Mouse (Mus musculus) myocyte (in vitro differentiated cells): Measurements from ENCODE around the gene Tmem131l. TPM values are rescaled to one million over a fixed set of nuclear protein-coding genes. Genes with fewer than 3 reads are reported as not detected.

Experiments used
- H3K27me3 ChIP-seq: one replicate; pipeline ENCODE4 v1.6.1; 2011; ENCODE audit not compliant: control insufficient read depth, insufficient read depth, insufficient read length
- H3K36me3 ChIP-seq: one replicate; pipeline ENCODE4 v1.6.1; 2011; ENCODE audit not compliant: control insufficient read depth, insufficient read depth
- H3K4me2 ChIP-seq: one replicate; pipeline ENCODE4 v1.6.1; 2011; ENCODE audit warnings: low read depth, control low read depth
- H3K4me3 ChIP-seq: one replicate; pipeline ENCODE4 v1.5.1; 2011; ENCODE audit warnings: mild to moderate bottlenecking, control low read depth, moderate library complexity
- H3K79me2 ChIP-seq: one replicate; pipeline ENCODE4 v1.6.1; 2011; ENCODE audit not compliant: control insufficient read depth, insufficient read depth
- H3ac ChIP-seq: one replicate; pipeline ENCODE4 v1.6.1; 2011; ENCODE audit not compliant: control insufficient read depth, insufficient read length
- CEBPB ChIP-seq: IDR thresholded peaks from 2 replicates; pipeline ENCODE4 v1.6.1; 2011; ENCODE audit warnings: mild to moderate bottlenecking, moderate library complexity; ENCODE audit not compliant: poor library complexity, insufficient read depth, severe bottlenecking
- E2F4 ChIP-seq: IDR thresholded peaks from one replicate; pipeline ENCODE4 v1.6.1; 2011; ENCODE audit warnings: mild to moderate bottlenecking, control low read depth, moderate library complexity; ENCODE audit not compliant: insufficient read depth
- MAX ChIP-seq: IDR thresholded peaks from one replicate; pipeline ENCODE4 v1.6.1; 2011; ENCODE audit warnings: low read depth, mild to moderate bottlenecking, control low read depth
- MYOD1 ChIP-seq, 3 experiments: IDR thresholded peaks; one replicate each; pipeline ENCODE4 v1.6.1; 2011; ENCODE audit warnings: control low read depth in 2 of 3, low read depth in 2 of 3, mild to moderate bottlenecking in 2 of 3, moderate library complexity in 1 of 3; ENCODE audit not compliant: insufficient read length in 2 of 3, control insufficient read depth in 1 of 3
- MYOG ChIP-seq, 3 experiments: IDR thresholded peaks; one replicate each; pipeline ENCODE4 v1.6.1; 2011; ENCODE audit warnings: control low read depth in 2 of 3, low read depth in 2 of 3, mild to moderate bottlenecking in 2 of 3; ENCODE audit not compliant: insufficient read length in 2 of 3, control insufficient read depth in 1 of 3, insufficient read depth in 1 of 3
- POLR2A ChIP-seq: IDR thresholded peaks from one replicate; pipeline ENCODE4 v1.6.1; 2011; ENCODE audit warnings: low read depth, mild to moderate bottlenecking, control low read depth, moderate library complexity; ENCODE audit not compliant: insufficient read length
- POLR2AphosphoS2 ChIP-seq: IDR thresholded peaks from one replicate; pipeline ENCODE4 v1.6.1; 2011; ENCODE audit warnings: low read depth, control low read depth; ENCODE audit not compliant: insufficient read length
- REST ChIP-seq: IDR thresholded peaks from one replicate; pipeline ENCODE4 v1.6.1; 2011; ENCODE audit warnings: mild to moderate bottlenecking, control low read depth, moderate library complexity; ENCODE audit not compliant: insufficient read depth, insufficient read length
- SRF ChIP-seq: IDR thresholded peaks from one replicate; pipeline ENCODE4 v1.6.1; 2011; ENCODE audit warnings: low read depth; ENCODE audit not compliant: control insufficient read depth, insufficient read length
- TCF12 ChIP-seq: IDR thresholded peaks from one replicate; pipeline ENCODE4 v1.6.1; 2011; ENCODE audit warnings: mild to moderate bottlenecking, control low read depth; ENCODE audit not compliant: poor library complexity, insufficient read depth, severe bottlenecking
- TCF3 ChIP-seq: IDR thresholded peaks from one replicate; pipeline ENCODE4 v1.6.1; 2011; ENCODE audit warnings: low read depth, control low read depth; ENCODE audit not compliant: insufficient read length
- USF1 ChIP-seq: IDR thresholded peaks from one replicate; pipeline ENCODE4 v1.6.1; 2011; ENCODE audit warnings: low read depth, mild to moderate bottlenecking, control low read depth, moderate library complexity
- polyA plus RNA-seq: library from polyadenylated mRNA; unstranded; fragments of >200 nt; fragmentation: generic; extraction: Trizol; gene quantifications from one replicate; pipeline ENCODE4 v1.2.1, GENCODE M21; 2012; ENCODE audit warnings: missing spikeins

Tmem131l gene
- polyA plus RNA-seq, 1 experiment, result 11.0 TPM

DNA sequence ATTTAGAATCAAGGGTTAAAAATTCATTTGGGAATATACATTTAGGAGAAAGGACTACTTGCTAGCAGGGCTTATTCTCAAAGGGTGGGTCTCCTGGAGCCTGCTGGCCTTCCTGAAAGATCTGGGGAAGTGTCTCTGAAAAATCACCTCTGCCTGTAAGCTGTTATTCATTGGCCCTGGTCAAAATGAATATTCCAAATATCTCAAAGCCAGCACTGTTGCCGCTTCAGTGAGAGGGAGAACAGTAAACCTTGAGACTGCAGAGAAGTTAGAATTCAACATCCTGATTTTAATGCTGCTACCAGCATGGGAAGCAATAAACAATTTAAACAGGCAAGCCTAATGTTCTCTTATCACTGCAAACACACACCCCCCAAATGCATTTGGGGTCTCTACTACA lies 1.8 kb downstream of the Tmem131l start:
- Histone ChIP-seq H3K4me3 (peak overlapping the region; percentile 65), H3K79me2 (peaks cover 4% of the 10 kb centered on the region), H3K27me3 (no peaks in the 10 kb centered on the region), H3K36me3 (peaks cover 4% of the 10 kb centered on the region), H3ac (no peak overlapping the region), H3K4me2 (peak overlapping the region; percentile 75)
- TF ChIP-seq POLR2AphosphoS2, result no peak
- no peak for TF ChIP-seq MYOD1 (IDR thresholded peaks at IDR 0.05; ENCODE audit: control insufficient read depth in 1 of 3, insufficient read length in 2 of 3, low read depth in 2 of 3)

DNA sequence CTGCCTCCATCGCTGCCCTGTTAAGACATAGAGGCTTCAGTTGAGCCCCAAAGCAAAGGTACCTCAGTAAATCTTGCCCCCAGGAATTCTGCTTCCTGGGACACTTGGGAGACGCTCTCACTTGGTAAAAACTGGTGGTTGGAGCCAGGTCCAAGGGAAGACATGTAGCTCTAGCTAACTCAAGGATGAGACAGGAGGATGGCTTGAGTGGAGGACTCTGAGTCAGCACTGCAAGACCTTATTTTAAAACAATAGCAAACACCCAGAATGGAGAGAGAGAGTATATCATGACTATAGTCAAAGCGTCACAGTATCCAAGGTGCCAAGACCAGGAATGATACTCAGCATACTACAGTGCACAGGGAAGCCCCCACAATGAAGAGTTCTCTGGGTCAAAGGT lies 2.4 kb downstream of the Tmem131l start:
- TF ChIP-seq POLR2A (no peak), TCF3 (no peak), MAX (no peak), MYOG (IDR thresholded peaks at IDR 0.05; ENCODE audit: control insufficient read depth in 1 of 3, insufficient read depth in 1 of 3, insufficient read length in 2 of 3, low read depth in 2 of 3) (no peak), TCF12 (no peak), MYOD1 (IDR thresholded peaks at IDR 0.05; ENCODE audit: control insufficient read depth in 1 of 3, insufficient read length in 2 of 3, low read depth in 2 of 3) (no peak), E2F4 (no peak), SRF (no peak), USF1 (no peak)
- no peak overlapping the region for H3K4me2 ChIP-seq
- no peak overlapping the region for H3ac ChIP-seq
- H3K27me3 ChIP-seq, result no peaks in the 10 kb centered on the region
- H3K79me2 ChIP-seq, result peaks cover 7% of the 10 kb centered on the region
- no peak overlapping the region for H3K4me3 ChIP-seq
- H3K36me3 ChIP-seq, result peaks cover 4% of the 10 kb centered on the region

DNA sequence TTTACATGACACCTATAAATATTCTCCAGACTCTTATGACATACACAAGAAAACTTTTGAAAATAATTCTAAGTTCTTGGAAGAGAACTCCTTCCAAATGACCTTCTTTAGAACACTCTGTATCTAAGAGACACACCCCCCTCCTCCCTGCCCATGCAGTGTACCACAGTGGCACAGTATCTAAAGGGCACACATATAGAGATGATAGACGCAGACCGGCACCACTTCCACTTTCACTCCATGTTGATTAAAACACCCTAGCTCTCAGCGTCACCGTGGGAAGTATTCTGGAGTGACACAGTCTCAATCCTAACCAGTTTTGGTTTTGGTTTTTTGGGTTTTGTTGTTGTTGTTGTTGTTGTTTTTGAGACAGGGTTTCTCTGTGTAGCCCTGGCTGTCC lies 3.1 kb downstream of the Tmem131l start:
- TF ChIP-seq MYOD1 (IDR thresholded peaks at IDR 0.05; ENCODE audit: control insufficient read depth in 1 of 3, insufficient read length in 2 of 3, low read depth in 2 of 3) (no peak), TCF3 (no peak), E2F4 (no peak), CEBPB (no peak), POLR2AphosphoS2 (no peak), SRF (no peak), MYOG (IDR thresholded peaks at IDR 0.05; ENCODE audit: control insufficient read depth in 1 of 3, insufficient read depth in 1 of 3, insufficient read length in 2 of 3, low read depth in 2 of 3) (no peak), REST (no peak), POLR2A (no peak), MAX (no peak), USF1 (no peak), TCF12 (no peak)
- Histone ChIP-seq H3ac (no peak overlapping the region), H3K36me3 (peaks cover 4% of the 10 kb centered on the region)

DNA sequence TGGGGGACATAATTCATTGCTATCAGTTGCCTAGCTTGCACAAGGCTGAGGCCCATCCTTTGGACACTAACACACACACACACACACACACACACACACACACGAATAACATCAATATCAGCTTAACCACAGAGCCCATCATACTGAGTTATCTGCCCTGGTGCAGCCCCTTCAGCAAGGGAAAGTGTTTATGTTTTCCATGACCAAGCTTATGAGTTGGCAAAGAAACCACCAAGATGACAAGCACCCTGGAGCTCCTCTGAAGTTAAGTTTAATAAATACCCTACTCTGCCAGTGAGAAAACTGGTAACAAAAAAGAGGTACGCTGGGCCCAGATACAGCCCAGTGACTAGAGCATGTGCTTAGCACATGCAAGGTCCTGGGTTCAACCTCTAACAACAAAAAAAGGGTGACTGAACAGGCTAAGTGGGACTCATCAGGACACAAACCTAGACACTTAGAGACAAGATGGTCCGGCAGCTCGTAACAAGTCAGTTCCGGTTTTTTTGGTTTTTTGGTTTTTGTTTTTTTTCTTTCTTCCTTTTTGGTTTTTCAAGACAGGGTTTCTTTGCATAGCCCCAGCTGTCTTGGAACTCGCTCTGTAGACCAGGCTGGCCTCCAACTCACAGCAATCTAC lies 4.1 kb downstream of the Tmem131l start:
- no peak overlapping the region for H3ac ChIP-seq
- no peak overlapping the region for H3K4me3 ChIP-seq
- TF ChIP-seq USF1 (no peak), TCF3 (no peak), CEBPB (no peak), MAX (no peak), POLR2AphosphoS2 (no peak), TCF12 (no peak), MYOD1 (IDR thresholded peaks at IDR 0.05; ENCODE audit: control insufficient read depth in 1 of 3, insufficient read length in 2 of 3, low read depth in 2 of 3) (no peak)
- H3K27me3 ChIP-seq, result no peaks in the 10 kb centered on the region
- peaks cover 4% of the 10 kb centered on the region for H3K36me3 ChIP-seq
- H3K4me2 ChIP-seq, result no peak overlapping the region
- H3K79me2 ChIP-seq, result peaks cover 7% of the 10 kb centered on the region

More for the DNA sequence above, 3.1 kb downstream of the Tmem131l start:
- Histone ChIP-seq H3K27me3 (no peaks in the 10 kb centered on the region), H3K4me3 (no peak overlapping the region), H3K4me2 (no peak overlapping the region), H3K79me2 (peaks cover 7% of the 10 kb centered on the region)

DNA sequence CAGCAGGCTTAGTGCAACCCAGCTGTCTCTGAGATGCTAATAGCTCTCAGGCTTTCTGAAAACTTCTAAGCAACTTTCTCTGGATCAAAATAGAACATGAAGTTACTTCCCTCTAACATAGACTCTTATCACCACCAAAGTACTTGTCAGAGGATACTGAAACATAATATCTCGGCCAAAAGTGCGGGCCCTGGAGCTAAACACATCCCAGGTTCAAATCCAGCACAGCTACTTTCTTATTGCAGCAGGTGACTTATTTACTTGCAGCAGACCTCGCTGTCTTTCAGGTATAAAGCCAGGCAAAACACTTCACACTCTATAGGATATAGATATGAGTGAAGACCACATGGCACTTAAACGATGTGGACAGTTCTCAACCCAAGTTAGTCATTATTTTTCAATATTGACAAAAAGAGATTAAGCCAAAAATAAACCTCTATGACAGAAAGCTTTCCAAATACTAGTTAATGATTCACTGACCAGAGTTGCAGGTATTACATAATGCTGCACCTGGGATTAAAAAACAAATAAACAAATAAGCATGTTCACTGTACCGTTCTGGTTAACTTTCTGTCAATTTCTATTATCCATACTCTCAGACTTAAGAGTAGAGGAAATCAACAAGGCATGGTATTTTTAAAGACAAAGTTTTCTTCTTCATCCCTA lies 5.7 kb downstream of the Tmem131l start:
- Histone ChIP-seq H3K27me3 (no peaks in the 10 kb centered on the region), H3K36me3 (peaks cover 4% of the 10 kb centered on the region), H3K79me2 (peaks cover 7% of the 10 kb centered on the region), H3ac (no peak overlapping the region), H3K4me2 (no peak overlapping the region), H3K4me3 (no peak overlapping the region)
- TF ChIP-seq USF1, result no peak
- no peak for TF ChIP-seq MYOG (IDR thresholded peaks at IDR 0.05; ENCODE audit: control insufficient read depth in 1 of 3, insufficient read depth in 1 of 3, insufficient read length in 2 of 3, low read depth in 2 of 3)
